ENCODE assay signal across 24 mouse cellular contexts in genomic region chr10:62900144-62900543, GRCm38 (mm10).
"Had no signal": no experiment of that assay in that cellular context is flagged by ENCODE, and none has a peak within 500 bp of the region (broad histone marks: within the 10 kb centered on the region; RNA-seq: fewer than 3 reads in every experiment).

No protein-coding gene starts in this region.

- H3K4me3 ChIP-seq: gastrocnemius, adult 2 months; heart, embryonic 10.5 days; heart, embryonic 12.5 days; hindbrain, embryonic 13.5 days; hindbrain, embryonic 15.5 days; kidney, embryonic 15.5 days; layer of hippocampus, adult 2 months; left cerebral cortex, adult 2 months; limb, embryonic 10.5 days; limb, embryonic 12.5 days; liver, embryonic 12.5 days had no signal

- H3K4me1 ChIP-seq: heart, embryonic 10.5 days; heart, embryonic 12.5 days; hindbrain, embryonic 13.5 days; hindbrain, embryonic 15.5 days; limb, embryonic 10.5 days; limb, embryonic 12.5 days; liver, embryonic 12.5 days had no signal

- H3K9ac ChIP-seq: heart, embryonic 12.5 days; hindbrain, embryonic 13.5 days; hindbrain, embryonic 15.5 days; kidney, embryonic 15.5 days; limb, embryonic 12.5 days; liver, embryonic 12.5 days; liver, embryonic 14.5 days had no signal

- H3K36me3 ChIP-seq: heart, embryonic 10.5 days; heart, embryonic 12.5 days; hindbrain, embryonic 13.5 days; hindbrain, embryonic 15.5 days; kidney, embryonic 15.5 days; limb, embryonic 10.5 days; limb, embryonic 12.5 days; liver, embryonic 12.5 days had no signal

- H3K4me2 ChIP-seq: heart, embryonic 12.5 days; hindbrain, embryonic 13.5 days; hindbrain, embryonic 15.5 days; kidney, embryonic 15.5 days; limb, embryonic 12.5 days; liver, embryonic 12.5 days had no signal

- H3K27ac ChIP-seq: gastrocnemius, adult 2 months; heart, embryonic 10.5 days; hindbrain, embryonic 13.5 days; hindbrain, embryonic 15.5 days; hindbrain, postnatal 0 days; kidney, embryonic 15.5 days; layer of hippocampus, adult 2 months; left cerebral cortex, adult 2 months; limb, embryonic 10.5 days; limb, embryonic 12.5 days; liver, embryonic 12.5 days; liver, embryonic 14.5 days had no signal

- H3K27me3 ChIP-seq: hindbrain, embryonic 13.5 days; hindbrain, embryonic 15.5 days; kidney, embryonic 15.5 days; limb, embryonic 12.5 days had no signal

- ATAC-seq: hindbrain, postnatal 0 days; intestine, embryonic 16.5 days; liver, embryonic 12.5 days had no signal

- H3K9me3 ChIP-seq: heart, embryonic 10.5 days; heart, embryonic 12.5 days; hindbrain, embryonic 13.5 days; hindbrain, embryonic 15.5 days; kidney, embryonic 15.5 days; limb, embryonic 10.5 days; limb, embryonic 12.5 days; liver, embryonic 12.5 days had no signal

- DNase-seq: gastrocnemius, adult 2 months; gastrocnemius, postnatal 10 days; gastrocnemius, postnatal 25 days; heart, adult 18-20 months; heart, postnatal 10 days; kidney, adult 11 months; kidney, adult 2 months; kidney, adult 9 months; kidney, postnatal 10 days; kidney, postnatal 25 days; kidney, postnatal 4 days had no signal
